8 mouse cellular contexts compared by ENCODE assay signal in genomic region chr5:139128476-139129065, GRCm38 (mm10). TPM values are rescaled to one million over a fixed set of nuclear protein-coding genes. Genes with fewer than 3 reads are reported as not detected.
A peak's percentile ranks its signal among the peaks of the same experiment; 100 is the strongest.
DNase-seq lines count a peak whose midpoint lies in the region; ATAC-seq and TF ChIP-seq lines count a peak whose summit lies in the region.

No protein-coding gene starts in this region.

- no peaks in the 10 kb centered on the region; the same call in 1 of the 2 replicates for H3K9me3 ChIP-seq in heart, embryonic 12.5 days (replicated peaks)
- no peaks in the 10 kb centered on the region for H3K9me3 ChIP-seq in ES-E14 (ENCODE audit: control insufficient read depth, insufficient read depth, low read depth, low read length)
- H3K9me3 ChIP-seq in forebrain, embryonic 16.5 days (ENCODE audit: control insufficient read depth, low read length): no peaks in the 10 kb centered on the region
- H3K9me3 ChIP-seq in liver, embryonic 14.5 days (ENCODE audit: control insufficient read depth, low read length): no peaks in the 10 kb centered on the region

- H3K36me3 ChIP-seq in heart, embryonic 12.5 days: no peaks in the 10 kb centered on the region
- H3K36me3 ChIP-seq in heart, adult 2 months (ENCODE audit: control insufficient read depth, insufficient read depth, low read length): no peaks in the 10 kb centered on the region
- no peaks in the 10 kb centered on the region for H3K36me3 ChIP-seq in ES-E14 (ENCODE audit: control insufficient read depth, insufficient read depth, low read length, poor library complexity, severe bottlenecking)
- 0 out of 2 replicates have a peak, but pooled peaks cover 3% of the 10 kb centered on the region for H3K36me3 ChIP-seq in forebrain, embryonic 16.5 days (ENCODE audit: control insufficient read depth, insufficient read depth)
- H3K36me3 ChIP-seq in liver, embryonic 14.5 days (replicated peaks; ENCODE audit: control insufficient read depth, insufficient read depth, low read depth): no peaks in the 10 kb centered on the region

- no peak for TF ChIP-seq EP300 in heart, adult 2 months (IDR thresholded peaks at IDR 0.05; ENCODE audit: insufficient read depth, low read depth, low read length)
- no peak for TF ChIP-seq EP300 in liver, embryonic 14.5 days (IDR thresholded peaks at IDR 0.05; ENCODE audit: low read depth)

- intact Hi-C loops in heart, adult 2 months (cut with DNase I): no loop called here
- intact Hi-C loops in left cerebral cortex, postnatal 36 days (cut with DNase I): loop anchor here (5.0 kb wide), 1 partner anchor 51 kb away; no protein-coding TSS in a partner anchor

- ATAC-seq in heart, embryonic 12.5 days (ENCODE audit: insufficient number of reproducible peaks, low FRiP score): no peak
- ATAC-seq in forebrain, embryonic 16.5 days: no peak
- no peak for ATAC-seq in liver, embryonic 14.5 days (ENCODE audit: insufficient read depth)
- ATAC-seq in CD4-positive, CD25-positive, alpha-beta regulatory T cell, adult 4 months: no peak

- H3K4me3 ChIP-seq in heart, embryonic 12.5 days: peak overlapping the region; percentile 60; the same call in 1 of the 2 replicates
- H3K4me3 ChIP-seq in heart, adult 2 months: no peak overlapping the region
- peak overlapping the region; percentile 59 to 73; a peak in 2 of 4 replicates for H3K4me3 ChIP-seq in ES-E14 (ENCODE audit: insufficient read depth in 1 of 2, low read depth in 1 of 2, low read length in 2 of 2, poor library complexity in 1 of 2, severe bottlenecking in 1 of 2)
- peak overlapping the region; percentile 60 for H3K4me3 ChIP-seq in forebrain, embryonic 16.5 days (replicated peaks; ENCODE audit: low read length)
- no peak overlapping the region for H3K4me3 ChIP-seq in liver, embryonic 14.5 days (ENCODE audit: insufficient read depth in 1 of 2, low read depth in 2 of 2, low read length in 2 of 2)

- no peak for TF ChIP-seq POLR2A in heart, adult 2 months (IDR thresholded peaks at IDR 0.05; ENCODE audit: insufficient read depth, low read depth, low read length)

- peaks cover 7% of the 10 kb centered on the region for H3K4me1 ChIP-seq in heart, embryonic 12.5 days (replicated peaks)
- H3K4me1 ChIP-seq in heart, adult 2 months (ENCODE audit: control insufficient read depth, insufficient read depth, low read length): no peaks in the 10 kb centered on the region
- H3K4me1 ChIP-seq in ES-E14 (ENCODE audit: control insufficient read depth in 2 of 2, insufficient read depth in 2 of 2, low read length in 2 of 2, poor library complexity in 1 of 2): peaks cover 0 to 10% of the 10 kb centered on the region in 2 experiments; a peak in 2 of 4 replicates
- H3K4me1 ChIP-seq in forebrain, embryonic 16.5 days (replicated peaks; ENCODE audit: control insufficient read depth, insufficient read depth, low read length): peaks cover 19% of the 10 kb centered on the region
- H3K4me1 ChIP-seq in liver, embryonic 14.5 days (replicated peaks; ENCODE audit: control insufficient read depth in 2 of 2, insufficient read depth in 2 of 2, low read length in 1 of 2): no peaks in the 10 kb centered on the region

- no peak overlapping the region for H3K27ac ChIP-seq in heart, embryonic 12.5 days (ENCODE audit: poor library complexity, severe bottlenecking)
- no peak overlapping the region for H3K27ac ChIP-seq in heart, adult 2 months
- no peak overlapping the region for H3K27ac ChIP-seq in ES-E14 (ENCODE audit: insufficient read depth, low read depth, low read length, poor library complexity, severe bottlenecking)
- 0 out of 2 replicates have a peak overlapping the region, but pooled peaks have one; percentile 24 for H3K27ac ChIP-seq in forebrain, embryonic 16.5 days (ENCODE audit: low read length)
- H3K27ac ChIP-seq in liver, embryonic 14.5 days: no peak overlapping the region

- DNase-seq in heart, adult 2 months: no peak
- DNase-seq in ES-E14 (ENCODE audit: low read depth, low spot score): no peak
- no peak for DNase-seq in liver, embryonic 14.5 days (ENCODE audit: low read depth in 3 of 3, low spot score in 3 of 3)
- no peak for DNase-seq in ovary, postnatal 10 days (ENCODE audit: low spot score)
- no peak for DNase-seq in left cerebral cortex, postnatal 36 days (ENCODE audit: low spot score in 2 of 2)

- no peaks in the 10 kb centered on the region for H3K79me2 ChIP-seq in heart, adult 2 months (replicated peaks; ENCODE audit: control insufficient read depth, insufficient read depth, low read length)

- in situ Hi-C loops in ES-E14 (cut with MboI; ENCODE audit: low sequenced_read_pairs in 2 of 2, unreplicated experiment in 2 of 2): no loop called here

- H3K27me3 ChIP-seq in heart, embryonic 12.5 days (replicated peaks): peaks cover 19% of the 10 kb centered on the region
- no peaks in the 10 kb centered on the region for H3K27me3 ChIP-seq in heart, adult 2 months (ENCODE audit: control insufficient read depth, insufficient read depth, low read length)
- H3K27me3 ChIP-seq in forebrain, embryonic 16.5 days (replicated peaks; ENCODE audit: control insufficient read depth, insufficient read depth, low read length): no peaks in the 10 kb centered on the region
- H3K27me3 ChIP-seq in liver, embryonic 14.5 days (ENCODE audit: control insufficient read depth, insufficient read depth, low read length): peaks cover 13% of the 10 kb centered on the region

- no peak for TF ChIP-seq CTCF in heart, adult 2 months (IDR thresholded peaks at IDR 0.05)
- TF ChIP-seq CTCF in liver, embryonic 14.5 days (IDR thresholded peaks at IDR 0.05; ENCODE audit: low read depth): no peak

- 45% methylated on average over 12 of the region's 12 CpGs for WGBS in heart, embryonic 12.5 days
- 73% methylated on average over 12 of the region's 12 CpGs for whole genome bisulfite sequencing in heart, adult 2 months
- WGBS in forebrain, embryonic 16.5 days: 28% methylated on average over 12 of the region's 12 CpGs
- 43% methylated on average over 12 of the region's 12 CpGs for WGBS in liver, embryonic 14.5 days (ENCODE audit: insufficient replicate concordance)

- peak overlapping the region; percentile 96 for H3K4me2 ChIP-seq in heart, embryonic 12.5 days
- peak overlapping the region; percentile 74 for H3K4me2 ChIP-seq in forebrain, embryonic 16.5 days (ENCODE audit: low read length)
- peak overlapping the region; percentile 27 for H3K4me2 ChIP-seq in liver, embryonic 14.5 days (ENCODE audit: low read depth)

- H3K9ac ChIP-seq in heart, embryonic 12.5 days: no peak overlapping the region
- no peak overlapping the region for H3K9ac ChIP-seq in heart, adult 2 months (ENCODE audit: low read depth, low read length)
- H3K9ac ChIP-seq in ES-E14 (ENCODE audit: insufficient read depth, low read depth, low read length, poor library complexity, severe bottlenecking): no peak overlapping the region
- peak overlapping the region; percentile 77 for H3K9ac ChIP-seq in forebrain, embryonic 16.5 days (replicated peaks; ENCODE audit: low read depth, low read length)
- H3K9ac ChIP-seq in liver, embryonic 14.5 days (replicated peaks): no peak overlapping the region

TF ChIP-seq in ES-E14, 5 proteins besides CTCF, POLR2A, EP300 and RAD21:
- TF ChIP-seq ZC3H11A (IDR thresholded peaks at IDR 0.05; ENCODE audit: borderline replicate concordance, low read depth, low read length) (no peak), HCFC1 (IDR thresholded peaks at IDR 0.05; ENCODE audit: borderline replicate concordance, insufficient read depth, low read length) (no peak), CHD2 (IDR thresholded peaks at IDR 0.05; ENCODE audit: low read depth, low read length) (no peak), ZNF384 (IDR thresholded peaks at IDR 0.05; ENCODE audit: low read depth, low read length) (no peak), MAFK (IDR thresholded peaks at IDR 0.05; ENCODE audit: insufficient read depth, low read depth, low read length) (no peak)

RNA-seq across cellular contexts. Expression of gene Prkar1b, which starts 21.2 kb away (rescaled TPM):
- 10.4 and 11.5 TPM in 2 replicates for polyA plus RNA-seq in heart, embryonic 12.5 days (2016; fragmentation: Nextera tagmentation; extraction: Ambion mirVana)
- 1 to 10 TPM; 1.4 to 1.5 TPM for total RNA-seq in heart, adult 2 months (2021)
- 2.0 and 2.8 TPM in 2 replicates for polyA plus RNA-seq in heart, adult 2 months (2012; rRNA removed)
- total RNA-seq in ES-E14 (2012; rRNA removed): 0.74 and 3.8 TPM in 2 replicates
- 208 and 245 TPM in 2 replicates for polyA plus RNA-seq in forebrain, embryonic 16.5 days (2015; fragmentation: Nextera tagmentation; extraction: Ambion mirVana)
- 0.66 and 0.73 TPM in 2 replicates for polyA plus RNA-seq in liver, embryonic 14.5 days (2012; rRNA removed)
- 0.44 and 1.7 TPM in 2 replicates for polyA plus RNA-seq in liver, embryonic 14.5 days (2014; fragmentation: Nextera tagmentation; extraction: Ambion mirVana)
- 100 to 1,000 TPM; 738 to 861 TPM for total RNA-seq in left cerebral cortex, postnatal 36 days (2021)
- polyA plus RNA-seq in CD4-positive, CD25-positive, alpha-beta regulatory T cell, adult 4 months (2017; shearing (Covaris generic)): 1 to 10 TPM in 1 of 2 experiments, under 1 TPM in 1; 0.98 to 3.1 TPM

RNA-seq across cellular contexts. Expression of gene Dnaaf5, which starts 21.5 kb away (rescaled TPM):
- polyA plus RNA-seq in heart, embryonic 12.5 days (2016; fragmentation: Nextera tagmentation; extraction: Ambion mirVana): 9.8 and 10.5 TPM in 2 replicates
- total RNA-seq in heart, adult 2 months (2021): 10 to 100 TPM; 16.1 to 16.7 TPM
- 12.1 and 12.2 TPM in 2 replicates for polyA plus RNA-seq in heart, adult 2 months (2012; rRNA removed)
- 22.5 and 22.8 TPM in 2 replicates for total RNA-seq in ES-E14 (2012; rRNA removed)
- 2.7 and 3.3 TPM in 2 replicates for polyA plus RNA-seq in forebrain, embryonic 16.5 days (2015; fragmentation: Nextera tagmentation; extraction: Ambion mirVana)
- 6.5 and 8.6 TPM in 2 replicates for polyA plus RNA-seq in liver, embryonic 14.5 days (2012; rRNA removed)
- polyA plus RNA-seq in liver, embryonic 14.5 days (2014; fragmentation: Nextera tagmentation; extraction: Ambion mirVana): 2.0 and 2.2 TPM in 2 replicates
- 1 to 10 TPM; 6.7 to 7.7 TPM for total RNA-seq in left cerebral cortex, postnatal 36 days (2021)
- 10 to 100 TPM in 1 of 2 experiments, 1 to 10 TPM in 1; 8.2 to 16.0 TPM for polyA plus RNA-seq in CD4-positive, CD25-positive, alpha-beta regulatory T cell, adult 4 months (2017; shearing (Covaris generic))

Comparison
In these comparisons a context has a peak if more than half of its experiments do, and no peak if none do; other contexts are left out.
1. H3K4me3 ChIP-seq: peak in heart, embryonic 12.5 days (single experiment), ES-E14 (2 of 2) and forebrain, embryonic 16.5 days (single experiment); none in heart, adult 2 months (single experiment) and liver, embryonic 14.5 days (0 of 2).
2. H3K4me2 ChIP-seq: peak in every context shown above with its lines; median percentile 96 in heart, embryonic 12.5 days; 74 in forebrain, embryonic 16.5 days; 27 in liver, embryonic 14.5 days.
3. RNA of gene Prkar1b, which starts 21.2 kb away (polyA plus RNA-seq): 208 to 245 TPM in forebrain, embryonic 16.5 days; 10.4 to 11.5 TPM in heart, embryonic 12.5 days, 0.98 to 3.1 TPM in CD4-positive, CD25-positive, alpha-beta regulatory T cell, adult 4 months, 2.0 to 2.8 TPM in heart, adult 2 months and 0.44 to 1.7 TPM in liver, embryonic 14.5 days; every median in the first group is over 10 times any median in the second.